Mouse (Mus musculus) kidney, adult 2 months (tissue): ENCODE data around the gene Fam178b.

Experiments used
- CTCF ChIP-seq: fragments of 200-500 bp; conservative IDR thresholded peaks from 2 replicates; pipeline ENCODE4 v1.5.1; 2011; ENCODE audit warnings: low read depth, mild to moderate bottlenecking, control low read depth, low read length, moderate library complexity, mixed read lengths; ENCODE audit not compliant: insufficient read depth, insufficient read length
- POLR2A ChIP-seq: fragments of 200-500 bp; IDR thresholded peaks from one replicate; pipeline ENCODE4 v1.6.1; 2011; ENCODE audit warnings: low read depth, low read length, control low read depth

- TF ChIP-seq CTCF (no peak), POLR2A (no peak)
Measured at GRCm38 (mm10) chr1:36522210-36522609, 160.8 kb downstream of the Fam178b start.
